Mouse (Mus musculus) right cerebral cortex, adult 2 months (tissue): ENCODE measurements at regions not wholly inside any gene's neighbourhood (a gene's known extent, or its start where the extent isn't known, plus 50 kb on each side); places are given as distances from the start of the nearest gene placed in this dataset.

Experiments
- DNase-seq, 2 experiments: peaks; one replicate each; pipeline ENCODE4 v3.0.0; 2021 to 2022; ENCODE audit warnings: low spot score in 2 of 2

DNA sequence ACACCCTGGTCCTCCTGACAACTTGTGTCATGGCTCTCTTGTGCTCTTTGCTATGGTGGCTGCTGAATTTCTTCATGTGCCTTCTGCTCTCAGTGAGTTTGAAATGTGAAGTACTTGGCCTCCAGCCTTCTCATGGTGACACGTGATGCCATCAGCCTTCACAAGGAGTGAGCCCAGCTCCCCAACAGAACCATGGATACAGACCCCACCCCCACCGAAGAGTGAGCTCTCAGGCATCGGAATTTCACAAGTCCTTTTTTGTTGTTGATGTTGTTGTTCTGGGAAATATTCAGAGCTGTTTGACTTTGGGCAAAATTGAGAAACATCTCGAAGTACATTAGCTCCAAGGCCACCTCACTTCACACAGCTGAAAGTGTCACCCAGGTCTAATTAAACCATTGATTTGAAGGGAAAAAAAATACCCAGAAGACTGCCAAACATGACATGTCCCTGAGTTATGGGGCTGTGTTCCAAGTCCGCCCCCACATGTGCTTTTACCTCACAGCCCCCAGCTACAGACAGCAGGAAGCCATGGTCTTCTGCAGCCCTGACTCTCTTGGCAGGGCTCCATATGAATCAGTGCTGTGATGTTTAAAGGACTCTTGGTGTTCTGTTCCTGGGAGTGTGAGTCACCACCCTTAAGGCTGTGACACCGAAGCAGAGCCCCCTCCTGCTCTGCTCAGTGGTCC, 205.2 kb upstream of the A230072I06Rik start:
- peak; percentile 73 to 77 for DNase-seq

DNA sequence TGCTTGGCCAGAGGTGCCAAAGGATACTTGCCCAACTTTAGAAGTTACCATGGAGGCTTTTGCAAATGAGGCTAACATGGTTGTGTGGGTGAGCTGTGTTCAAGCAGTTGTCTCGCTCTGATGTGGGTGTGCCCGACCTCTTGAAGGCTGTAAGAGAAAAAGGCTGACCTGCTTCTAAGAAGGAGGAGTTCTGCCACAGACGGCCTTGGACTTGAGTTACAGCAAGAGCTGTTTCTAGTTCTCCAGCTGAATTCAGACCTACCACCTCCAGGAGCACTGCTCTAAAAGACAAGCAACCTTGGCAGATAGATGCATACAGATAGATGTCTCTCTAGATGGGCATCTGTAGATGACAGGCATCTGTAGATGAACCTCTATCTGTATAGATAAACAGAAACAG, 202.7 kb upstream of the A230072I06Rik start:
- no peak for DNase-seq

DNA sequence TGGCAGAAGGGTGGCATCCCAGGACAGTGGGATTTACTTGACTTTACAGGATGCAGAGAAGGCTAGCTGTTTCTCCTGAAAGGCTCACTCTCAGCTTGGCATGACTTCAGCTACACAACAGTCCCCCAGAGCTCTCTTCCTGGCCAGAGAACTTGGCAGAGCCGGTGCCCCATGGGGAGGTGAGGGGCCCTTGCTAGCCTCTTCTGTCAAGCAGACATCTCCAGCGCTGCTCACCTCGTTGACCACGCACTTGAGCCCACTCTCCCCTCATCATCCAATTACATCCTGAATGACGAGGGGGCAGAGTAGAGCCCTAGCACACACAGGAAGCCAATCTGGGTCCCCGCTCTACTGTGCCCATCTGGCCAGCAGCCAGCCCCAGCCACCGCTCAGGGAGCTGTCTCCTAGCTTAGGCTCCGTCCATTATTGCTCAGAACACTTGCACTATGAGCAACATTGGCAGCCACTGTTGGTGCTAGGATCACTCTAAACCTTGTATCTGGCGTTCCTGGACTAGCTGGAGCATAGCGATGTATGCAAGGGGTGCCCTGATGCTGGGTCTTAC, 201.7 kb upstream of the A230072I06Rik start:
- DNase-seq: no peak

DNA sequence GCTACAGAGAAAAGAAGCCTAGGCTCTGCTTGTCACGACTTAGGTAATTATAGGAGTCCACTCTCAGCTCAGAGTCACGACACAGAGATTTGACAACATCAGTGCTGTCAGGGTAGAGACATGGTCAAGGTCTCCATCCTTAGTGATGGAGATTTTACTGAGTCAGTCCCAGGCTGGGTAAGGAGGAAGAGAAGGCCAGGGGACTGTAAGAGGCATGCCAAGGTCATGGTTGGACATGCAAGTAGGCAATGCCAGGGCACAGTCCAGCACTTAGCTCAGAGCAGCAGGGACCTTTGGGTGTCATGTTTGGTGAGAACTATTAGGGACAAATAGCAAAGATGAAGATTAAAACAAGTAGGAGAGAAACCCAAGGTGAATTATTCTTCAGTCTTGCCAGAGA, 200.7 kb upstream of the A230072I06Rik start:
- no peak for DNase-seq

DNA sequence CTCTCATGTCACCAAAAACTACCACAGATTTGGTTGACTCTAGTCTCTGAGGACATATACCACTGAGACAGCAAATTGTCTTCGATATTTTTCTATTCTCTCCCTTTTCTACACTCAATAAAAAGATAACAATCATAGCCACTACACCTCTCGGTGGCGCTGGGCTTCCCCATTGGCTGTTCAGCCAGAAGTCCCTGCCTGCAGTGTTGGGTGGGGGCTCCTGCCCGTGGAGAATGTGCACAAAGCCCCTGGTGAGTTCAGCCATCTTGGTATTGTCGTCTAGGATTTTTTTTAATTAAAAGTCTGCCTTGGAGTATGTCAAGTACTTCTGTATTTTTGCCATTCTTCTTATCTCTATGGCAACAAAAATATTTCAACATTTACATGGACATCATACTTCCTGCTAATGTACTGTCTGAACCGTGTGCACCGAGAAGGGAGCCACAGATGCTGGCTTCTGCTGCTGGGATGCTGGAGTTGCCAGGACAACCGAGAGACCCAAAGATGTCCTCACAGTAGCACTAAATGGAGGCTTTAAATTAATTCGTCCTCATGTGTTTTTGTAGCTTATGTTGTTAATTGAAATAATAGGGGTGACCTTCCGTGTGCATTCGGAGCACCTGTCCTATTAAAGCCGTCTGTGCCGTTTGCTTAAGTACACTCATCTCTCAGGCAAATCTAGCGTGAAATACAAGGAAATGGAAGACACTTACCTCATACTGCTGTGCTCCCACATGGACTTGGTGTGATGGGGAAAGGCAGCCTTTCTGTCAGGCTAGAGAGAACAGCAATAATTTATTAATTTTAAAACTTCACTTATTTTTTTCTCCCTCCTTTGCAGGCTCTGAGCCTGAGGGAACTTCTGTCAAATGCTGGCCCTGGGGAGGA, 199.7 kb upstream of the A230072I06Rik start:
- DNase-seq: no peak

DNA sequence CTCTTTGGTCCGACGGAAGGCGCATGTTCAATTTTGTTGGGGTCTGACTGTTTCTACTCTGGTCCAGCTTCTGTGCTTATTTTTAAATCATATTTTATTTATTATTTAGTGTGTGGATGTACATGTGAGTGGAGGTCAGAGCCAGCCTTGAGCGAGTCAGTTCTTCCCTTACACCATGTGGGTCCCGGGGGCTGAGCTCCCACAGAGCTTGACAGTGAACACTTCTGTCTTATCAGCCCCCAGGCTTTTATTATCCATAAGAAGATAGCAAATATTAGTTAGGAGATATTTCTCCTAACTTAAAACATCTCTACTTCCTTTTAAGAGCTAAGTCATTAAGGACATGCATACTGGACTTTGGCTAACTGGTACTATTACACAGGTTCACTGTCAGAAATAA, 197.1 kb upstream of the A230072I06Rik start:
- no peak for DNase-seq

DNA sequence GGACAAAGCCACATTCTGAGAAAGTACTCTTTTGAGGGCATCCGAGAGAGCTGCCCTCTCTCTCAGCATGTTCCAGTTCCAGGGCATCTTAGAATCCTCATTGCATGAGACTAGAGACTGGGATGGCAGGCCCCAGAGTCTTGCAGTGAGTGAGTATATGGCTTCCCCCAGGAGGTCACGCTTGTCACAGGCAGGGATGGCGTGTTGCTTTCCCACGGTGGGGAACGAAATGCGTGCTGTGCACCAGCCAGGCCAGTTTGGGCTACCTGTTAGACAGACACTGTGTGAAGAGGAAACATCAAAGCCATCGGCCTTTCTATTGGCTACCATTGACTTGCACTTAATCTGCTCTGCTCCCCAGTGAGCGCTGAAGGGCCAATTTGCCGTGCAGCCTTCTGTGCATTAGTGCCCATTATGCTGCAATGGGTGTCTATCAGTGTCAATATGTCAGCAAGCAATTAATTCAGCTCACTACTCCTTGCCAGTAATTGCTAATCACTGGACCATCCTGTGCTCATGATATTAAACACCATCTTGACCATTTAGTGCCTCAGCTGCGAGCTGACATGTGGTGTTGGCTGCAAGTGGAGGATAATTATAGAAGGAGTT, 191.3 kb upstream of the A230072I06Rik start:
- DNase-seq: no peak

DNA sequence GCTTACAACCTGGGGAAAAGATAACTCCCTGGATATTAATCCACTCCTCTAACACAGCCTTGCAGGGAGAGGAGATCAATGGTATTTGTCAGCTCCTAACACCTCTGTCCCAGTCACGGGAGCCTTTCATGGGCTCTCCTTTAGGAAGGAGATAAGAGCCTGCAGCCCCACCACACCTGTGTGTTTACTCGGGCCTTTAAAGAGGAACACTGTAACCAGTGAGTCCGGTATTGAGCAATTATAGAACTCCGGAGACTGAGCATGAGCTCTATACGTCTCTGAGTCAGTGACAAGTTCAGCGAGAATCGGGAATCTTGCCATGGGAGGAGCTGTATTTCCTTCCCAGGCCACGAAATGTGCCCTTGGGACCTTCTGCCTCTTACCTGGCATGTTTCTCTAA, 178.5 kb upstream of the A230072I06Rik start:
- no peak for DNase-seq

DNA sequence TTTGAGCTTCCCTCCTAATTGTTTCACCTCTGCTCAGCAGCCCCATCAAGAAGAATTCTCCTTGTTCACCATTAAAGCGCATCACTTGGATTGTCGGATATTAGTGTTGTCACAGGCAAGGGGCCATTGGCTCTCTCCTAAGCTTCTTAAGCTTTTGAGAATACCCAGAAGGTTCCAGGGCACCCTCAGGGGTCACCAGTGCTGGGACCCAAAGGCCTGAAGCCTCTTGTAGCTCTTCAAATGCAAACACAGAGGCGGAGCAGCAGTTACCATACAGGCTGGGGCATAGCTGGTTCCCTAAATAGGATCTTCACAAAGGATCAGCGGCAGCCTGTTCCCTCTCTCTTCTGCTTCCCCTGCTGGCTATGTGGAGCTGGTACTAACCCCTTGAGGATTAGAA, 175.3 kb upstream of the A230072I06Rik start:
- no peak for DNase-seq

DNA sequence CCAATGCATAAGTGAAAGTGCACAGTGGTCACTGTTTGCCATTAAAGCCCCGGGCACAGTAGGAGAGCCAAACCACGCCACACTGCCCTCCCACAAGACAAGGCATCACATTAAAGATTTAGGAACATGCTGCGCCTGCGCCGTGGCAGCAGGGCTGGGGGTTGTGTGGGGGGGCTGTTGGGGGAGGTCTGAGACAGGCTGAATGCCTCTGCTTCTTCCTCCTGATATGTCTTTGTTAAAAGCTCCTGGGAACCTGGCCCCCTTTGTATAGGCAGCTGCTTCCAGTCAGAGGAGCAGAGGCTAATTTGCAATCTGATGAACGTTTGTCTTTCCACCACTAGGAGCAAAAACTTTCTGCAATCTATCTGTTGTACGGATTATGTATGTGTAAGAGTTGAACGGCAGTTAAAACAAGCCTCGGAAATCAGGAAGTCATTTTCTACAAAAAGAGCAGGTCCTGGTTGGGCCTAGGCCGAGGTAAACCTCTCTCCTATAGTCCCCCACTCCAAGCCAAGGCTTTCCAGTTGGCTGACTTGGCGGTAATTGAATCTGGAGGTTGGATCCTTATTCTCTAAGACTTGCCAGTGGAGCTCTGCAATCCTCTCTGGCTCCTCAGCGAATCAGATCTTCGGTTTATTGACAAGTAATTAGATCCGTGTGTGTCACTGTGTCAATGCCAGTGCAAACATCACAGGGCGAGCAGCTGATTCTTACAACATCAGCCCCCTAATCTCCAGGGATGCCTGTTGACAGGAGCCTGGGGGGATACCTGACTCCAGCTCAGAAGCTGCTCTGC, 173.3 kb upstream of the A230072I06Rik start:
- no peak for DNase-seq

DNA sequence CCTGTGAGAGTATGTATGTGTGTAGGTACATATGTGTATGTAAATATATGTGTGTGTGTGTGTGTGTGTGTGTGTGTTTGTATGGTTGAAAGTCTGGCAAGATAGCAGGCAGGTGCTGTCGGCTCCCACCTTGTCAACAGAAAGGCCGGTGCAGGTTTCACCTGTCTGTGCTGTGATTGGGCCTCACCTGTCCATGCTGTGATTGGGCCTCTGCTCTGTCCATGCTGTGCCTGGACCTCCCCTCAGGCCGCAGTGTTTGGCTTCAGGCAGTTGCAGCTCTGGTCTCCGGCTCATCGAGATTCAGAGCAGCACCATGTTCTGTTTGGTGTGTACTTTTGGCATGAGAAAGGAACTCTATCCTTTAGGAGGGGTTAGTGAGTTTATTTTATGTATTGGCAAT, 170.0 kb upstream of the A230072I06Rik start:
- DNase-seq: no peak

DNA sequence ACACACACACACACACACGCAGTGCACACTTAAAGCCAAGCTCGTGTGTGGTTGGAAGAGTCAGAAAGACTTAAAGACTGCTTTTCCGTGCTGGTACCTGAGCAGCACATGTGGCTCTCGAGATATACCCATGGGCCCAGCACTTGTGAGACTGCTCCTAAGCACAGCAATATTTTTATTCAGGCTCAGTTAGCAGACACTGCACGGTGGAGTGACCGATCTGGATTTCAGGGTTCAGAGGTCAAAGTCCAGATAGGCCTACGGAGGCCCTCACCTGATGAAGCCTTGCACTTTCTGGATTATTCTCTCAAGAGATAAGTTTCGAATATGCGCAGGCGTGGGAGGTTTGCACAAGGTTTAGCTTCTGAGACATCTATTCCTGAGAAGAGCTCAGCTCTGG, 167.0 kb upstream of the A230072I06Rik start:
- DNase-seq: no peak

DNA sequence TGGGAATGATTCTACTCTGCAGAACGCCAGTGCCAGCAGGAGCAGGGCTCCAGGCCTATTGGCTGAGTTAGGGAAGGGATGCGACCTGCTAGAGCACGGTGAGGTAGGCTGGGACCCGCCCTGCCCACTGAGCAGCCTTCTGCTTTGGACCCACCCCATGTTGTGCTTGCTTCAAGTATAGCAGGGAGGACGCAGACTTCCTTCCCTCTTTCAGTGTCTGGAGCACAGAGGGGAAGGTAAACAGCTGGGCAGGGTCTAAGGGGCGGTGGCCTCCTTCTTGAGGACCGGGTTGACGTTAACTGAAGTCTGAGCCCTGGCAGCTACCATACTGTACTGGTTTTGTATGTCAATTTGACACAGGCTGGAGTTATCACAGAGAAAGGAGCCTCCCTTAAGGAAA, 165.6 kb upstream of the A230072I06Rik start:
- no peak for DNase-seq

DNA sequence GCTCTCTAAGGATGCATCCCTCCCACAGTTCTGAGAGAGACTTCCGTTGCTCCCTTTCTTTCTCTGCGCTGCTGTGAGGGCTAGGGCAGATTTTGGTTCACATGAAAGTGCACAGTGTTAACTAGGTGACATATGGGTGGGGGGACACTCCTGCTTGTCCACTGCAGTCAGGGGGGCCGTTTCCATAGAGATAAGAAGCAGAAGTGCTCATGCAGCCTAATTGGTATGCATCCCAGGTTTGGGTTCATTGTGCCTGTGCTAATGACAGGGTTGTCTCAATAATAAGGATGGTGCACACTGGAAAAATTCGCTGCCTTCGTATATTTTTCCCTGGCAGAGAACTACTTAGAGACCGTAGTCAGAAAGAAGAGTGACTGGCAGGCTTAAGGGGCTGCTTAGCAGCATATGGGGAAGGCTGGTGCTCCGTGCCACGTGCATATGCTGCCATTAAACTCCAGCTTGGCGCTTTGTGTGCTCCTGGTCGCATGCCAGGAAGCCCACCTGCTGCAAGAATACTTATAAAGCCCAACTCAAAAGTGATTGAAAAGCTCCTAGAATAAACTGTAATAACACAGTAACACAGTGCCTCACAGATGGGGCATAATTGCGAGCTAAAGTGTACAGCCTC, 152.1 kb upstream of the A230072I06Rik start:
- DNase-seq: peak in 1 of 2 experiments; percentile 25

DNA sequence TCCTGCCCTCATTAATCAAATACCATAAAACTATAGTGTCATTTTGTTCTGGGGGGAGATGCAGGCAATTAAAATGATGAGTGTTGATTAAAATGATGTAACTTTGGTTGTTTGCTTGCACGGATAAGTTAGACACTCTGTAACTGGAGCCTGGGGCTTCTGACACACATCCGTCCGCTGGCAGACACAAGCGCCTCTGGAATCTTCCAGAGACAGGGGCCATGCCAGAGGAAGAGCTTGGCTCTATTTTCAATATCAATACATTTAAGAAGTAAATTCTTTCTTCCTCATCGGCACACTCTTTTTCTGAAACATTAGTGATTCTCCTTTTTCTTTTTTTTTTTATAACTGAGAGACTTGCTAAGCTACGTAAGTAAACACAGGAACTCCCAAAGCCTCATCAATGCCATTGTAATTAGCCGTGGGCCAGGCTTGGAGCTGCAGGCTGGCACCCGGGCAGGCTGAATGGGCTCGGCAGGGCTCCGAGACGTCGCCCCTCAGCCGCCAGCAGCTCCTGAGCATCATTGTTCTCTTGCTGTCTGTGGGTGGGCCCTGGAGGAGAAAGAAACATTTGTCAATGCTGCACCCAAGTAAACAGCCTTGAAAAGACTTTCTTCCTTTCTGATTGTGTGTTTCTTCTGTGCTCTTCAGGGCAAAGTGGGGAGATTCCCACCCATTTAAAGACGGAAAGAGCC, 151.4 kb upstream of the A230072I06Rik start:
- DNase-seq: no peak

DNA sequence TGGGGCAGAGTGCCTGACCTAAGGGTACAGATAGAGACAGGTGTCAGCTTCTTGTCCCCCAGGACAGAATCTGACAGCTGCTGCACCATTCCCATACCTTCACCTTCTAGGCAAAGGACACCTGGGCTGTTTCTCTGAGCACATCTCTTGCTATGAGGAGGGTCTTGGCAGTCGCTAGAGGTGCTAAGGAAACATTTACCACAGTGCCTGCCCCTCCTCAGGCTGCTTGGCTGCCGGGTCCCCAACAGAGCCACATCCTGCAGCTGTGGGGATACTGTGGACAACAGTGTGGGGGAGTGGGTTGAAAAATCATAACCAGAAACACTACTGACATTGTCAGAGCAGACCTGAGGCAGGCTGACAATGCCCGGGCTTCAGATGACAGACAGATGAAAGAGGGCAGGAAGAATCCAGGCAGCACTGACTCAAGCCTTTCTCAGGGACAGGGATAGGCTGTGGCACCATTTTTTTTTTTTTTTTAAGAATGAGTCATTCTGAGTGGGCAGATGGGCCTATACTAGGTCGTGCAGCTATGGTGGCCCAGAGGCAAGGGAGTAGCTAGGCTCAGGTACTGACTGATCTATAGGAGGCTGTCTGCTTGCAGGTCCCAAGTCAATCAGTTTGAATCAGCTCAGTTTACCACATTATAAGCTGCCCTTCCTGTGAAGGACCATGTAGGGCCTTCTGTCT, 150.7 kb upstream of the A230072I06Rik start:
- no peak for DNase-seq

DNA sequence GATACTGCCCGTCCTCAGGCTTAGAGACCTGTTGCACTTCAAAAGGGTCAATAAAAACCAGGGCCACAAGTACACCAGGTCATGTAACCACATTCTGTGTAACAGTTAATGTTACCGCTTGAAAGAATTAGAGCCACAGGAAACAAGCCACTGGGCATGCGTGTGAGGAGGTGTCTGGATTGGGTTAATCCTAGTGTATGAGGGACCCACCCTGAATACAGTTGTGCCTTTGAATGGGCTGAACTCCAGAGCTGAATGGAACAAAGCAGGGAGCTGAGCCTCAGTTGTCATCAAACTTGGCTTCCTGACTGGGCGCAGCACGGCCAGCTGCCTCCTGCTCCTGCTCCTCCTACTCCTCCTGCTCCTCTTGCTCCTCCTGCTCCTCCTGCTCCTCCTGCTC, 148.0 kb upstream of the A230072I06Rik start:
- no peak for DNase-seq

DNA sequence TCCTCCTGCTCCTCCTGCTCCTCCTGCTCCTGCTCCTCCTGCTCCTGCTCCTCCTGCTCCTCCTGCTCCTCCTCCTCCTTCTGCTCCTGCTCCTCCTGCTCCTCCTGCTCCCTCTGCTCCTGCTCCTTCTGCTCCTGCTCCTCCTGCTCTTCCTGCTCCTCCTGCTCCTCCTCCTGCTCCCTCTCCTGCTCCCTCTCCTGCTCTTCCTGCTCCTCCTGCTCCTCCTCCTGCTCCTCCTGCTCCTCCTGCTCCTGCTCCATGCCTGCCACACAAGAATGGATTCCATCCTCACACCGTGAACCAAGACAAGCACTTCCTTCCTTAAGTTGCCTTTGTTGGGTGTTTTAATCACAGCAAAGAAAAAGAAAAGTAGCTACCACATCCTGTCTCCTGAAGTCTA, 144.4 kb upstream of the A230072I06Rik start:
- DNase-seq: no peak

DNA sequence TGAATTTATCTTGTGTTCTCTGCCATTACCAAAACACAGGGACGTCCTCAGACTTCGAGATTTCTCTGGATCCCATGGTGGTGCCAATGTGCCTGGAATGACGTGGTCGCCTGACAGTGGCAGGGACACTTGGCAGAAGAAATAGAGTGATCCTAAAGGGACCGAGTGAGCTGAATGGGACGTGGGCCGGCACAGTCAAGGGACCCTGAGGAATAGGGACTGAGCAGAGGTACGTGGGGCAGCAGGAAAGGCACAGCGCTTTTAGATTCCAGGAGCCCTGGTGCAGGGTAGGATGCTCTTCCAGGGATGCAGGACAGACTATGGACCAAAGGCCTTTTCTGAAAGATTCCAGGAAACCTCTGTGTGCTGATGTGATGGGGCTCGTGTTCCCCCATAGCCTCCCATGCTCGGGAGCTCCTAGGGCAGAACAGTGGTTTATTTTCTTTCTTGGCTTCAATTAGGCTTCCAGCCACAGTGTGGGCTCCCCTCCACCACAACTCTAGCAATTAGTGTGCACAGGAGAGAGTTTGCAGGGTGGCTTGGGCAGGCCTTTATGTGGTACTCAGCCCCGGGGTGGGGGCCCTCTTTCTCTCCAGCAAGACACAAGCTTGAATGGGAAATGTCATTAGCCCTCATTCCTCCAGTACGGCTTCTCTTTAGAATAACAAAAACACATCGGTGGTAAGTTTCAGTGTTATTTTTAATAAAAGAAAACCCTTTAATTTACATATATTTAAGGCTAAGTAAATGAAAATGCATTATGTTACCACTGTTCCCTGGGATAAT, 143.0 kb upstream of the A230072I06Rik start:
- DNase-seq: no peak
